Mouse (Mus musculus) right cerebral cortex, adult 2 months (tissue): ENCODE data around the gene Trim12a.
"Not testable (repeated sequence)": the region's sequence is repeated elsewhere in the genome, so short reads cannot be mapped to it uniquely, and the experiment has no call there.

Experiments used
- DNase-seq, 2 experiments: peaks; one replicate each; pipeline ENCODE4 v3.0.0; 2021 to 2022; ENCODE audit warnings: low spot score in 2 of 2

The Trim12a gene

DNA sequence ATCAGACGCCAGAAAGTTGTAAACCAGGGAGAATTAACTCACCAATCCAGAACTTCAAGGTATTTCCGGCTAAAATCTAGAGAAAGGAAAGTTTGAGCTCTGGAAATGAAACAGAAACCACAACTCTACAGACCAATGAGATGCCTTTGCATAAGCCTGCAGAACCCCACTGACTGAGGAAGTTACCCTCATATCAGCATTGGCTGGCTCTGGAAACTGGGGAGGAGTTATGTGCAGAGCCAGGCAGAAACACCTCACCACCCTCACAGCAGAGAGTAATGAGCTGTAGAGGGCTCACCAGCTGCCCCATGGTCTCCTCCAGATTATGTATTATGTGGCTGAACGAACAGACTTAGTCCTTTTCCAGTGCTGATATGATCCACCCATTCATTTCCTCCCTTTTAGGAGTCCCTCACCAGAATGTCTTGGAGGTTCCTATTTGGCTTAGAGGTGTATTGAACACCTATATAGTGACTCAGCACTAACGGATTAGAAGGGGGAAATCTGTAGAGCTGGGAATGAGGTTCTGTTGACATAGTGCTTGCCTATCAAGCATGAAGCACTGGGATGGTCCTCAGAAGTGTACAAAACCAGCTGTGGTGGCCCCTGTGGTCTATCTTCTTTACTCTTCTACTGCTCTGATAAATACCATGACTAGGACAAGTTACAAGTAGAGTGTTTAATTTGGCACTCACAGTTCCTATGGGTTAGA is at the start of gene Trim12a:
Trim12a (minus strand) TSS at position 98 of the 712 bp plus-strand sequence.
- DNase-seq = not testable (repeated sequence)

DNA sequence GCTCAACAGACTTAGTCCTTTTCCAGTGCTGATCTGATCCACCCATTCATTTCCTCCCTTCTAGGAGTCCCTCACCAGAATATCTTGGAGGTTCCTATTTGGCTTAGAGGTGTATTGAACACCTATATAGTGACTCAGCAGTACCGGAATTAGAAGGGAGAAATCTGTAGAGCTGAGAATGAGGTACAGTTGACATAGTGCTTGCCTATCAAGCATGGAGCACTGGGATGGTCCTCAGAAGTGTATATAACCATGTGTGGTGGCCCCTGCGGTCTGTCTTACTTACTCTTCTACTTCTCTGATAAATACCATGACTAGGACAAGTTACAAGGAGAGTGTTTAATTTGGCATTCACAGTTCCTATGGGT is 38.3 kb upstream of the Trim12a start:
- no peak for DNase-seq

DNA sequence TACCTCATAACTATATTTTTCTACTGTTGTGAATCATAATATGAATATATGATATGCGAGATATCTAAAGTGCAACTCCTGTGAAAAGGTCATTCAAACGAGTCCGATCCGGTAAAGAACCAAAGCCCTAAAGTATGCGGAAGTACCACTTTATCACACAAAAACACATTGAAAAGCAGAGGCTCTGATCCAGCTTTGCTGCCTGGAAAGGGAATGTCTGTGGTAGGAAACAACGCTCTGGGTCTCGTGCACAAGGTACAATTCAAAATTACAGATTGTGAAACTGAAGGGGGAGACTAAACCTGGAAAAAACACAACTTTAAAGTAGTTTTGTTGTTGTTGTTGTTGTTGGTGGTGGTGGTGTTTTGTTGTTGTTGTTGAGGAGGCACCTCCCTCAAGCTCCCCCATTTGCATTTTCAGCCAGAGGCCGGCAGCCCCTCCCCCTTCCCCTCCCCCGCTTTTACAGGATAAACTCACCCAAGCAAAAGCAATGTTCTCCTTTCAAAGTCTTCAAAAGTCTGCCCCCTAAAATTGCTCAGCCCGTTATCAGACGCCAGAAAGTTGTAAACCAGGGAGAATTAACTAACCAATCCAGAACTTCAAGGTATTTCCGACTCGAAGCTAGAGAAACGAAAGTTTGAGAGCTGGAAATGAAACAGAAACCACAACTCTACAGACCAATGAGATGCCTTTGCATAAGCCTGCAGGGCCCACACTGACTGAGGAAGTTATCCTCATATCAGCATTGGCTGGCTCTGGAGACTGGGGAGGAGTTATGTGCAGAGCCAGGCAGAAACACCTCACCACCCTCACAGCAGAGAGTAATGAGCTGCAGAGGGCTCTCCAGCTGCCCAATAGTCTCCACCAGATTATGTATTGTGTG is 37.7 kb upstream of the Trim12a start, which contains the start of gene Trim12c:
Trim12c (minus strand) TSS at position 646 of the 883 bp plus-strand sequence.
- peak in 1 of 2 experiments; percentile 5 for DNase-seq

DNA sequence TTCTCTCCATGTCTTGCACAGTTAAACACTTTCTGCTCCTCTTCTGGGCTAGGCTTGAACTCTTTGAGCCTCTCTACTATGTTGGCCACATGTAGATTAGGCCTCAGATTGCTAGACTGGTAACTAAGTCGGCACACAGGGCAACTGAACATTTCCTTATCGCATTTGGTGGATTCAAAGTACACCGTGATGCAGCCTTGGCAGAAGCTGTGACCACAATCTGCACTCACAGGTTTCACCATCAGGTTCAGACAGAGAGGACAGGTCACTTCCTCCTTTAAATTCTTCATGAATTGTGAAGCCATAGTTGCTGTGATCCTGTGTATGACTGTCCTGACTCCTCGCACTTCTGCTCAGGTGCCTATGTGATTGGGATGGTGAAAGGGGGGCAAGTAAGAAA is 32.8 kb upstream of the Trim12a start:
- DNase-seq = not testable (repeated sequence)

DNA sequence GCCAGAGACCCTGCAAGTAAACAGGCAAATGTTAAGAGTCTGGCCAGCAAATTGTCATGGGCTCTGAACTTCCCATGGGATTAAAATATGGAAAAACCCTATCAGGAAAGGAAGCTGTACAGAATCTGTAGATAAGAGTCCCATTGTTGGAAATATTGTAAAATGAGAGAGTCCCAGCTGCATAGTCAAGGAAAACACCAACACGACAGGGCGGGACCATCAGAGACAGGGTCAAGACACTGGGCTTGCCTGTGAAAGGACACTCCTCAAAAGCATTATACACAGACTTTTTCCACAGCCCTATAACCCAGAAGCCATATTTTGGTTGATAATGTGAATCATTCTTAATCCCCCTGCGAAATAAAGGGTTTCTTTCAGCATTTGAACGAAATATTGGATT is 25.5 kb upstream of the Trim12a start:
- not testable (repeated sequence) for DNase-seq

DNA sequence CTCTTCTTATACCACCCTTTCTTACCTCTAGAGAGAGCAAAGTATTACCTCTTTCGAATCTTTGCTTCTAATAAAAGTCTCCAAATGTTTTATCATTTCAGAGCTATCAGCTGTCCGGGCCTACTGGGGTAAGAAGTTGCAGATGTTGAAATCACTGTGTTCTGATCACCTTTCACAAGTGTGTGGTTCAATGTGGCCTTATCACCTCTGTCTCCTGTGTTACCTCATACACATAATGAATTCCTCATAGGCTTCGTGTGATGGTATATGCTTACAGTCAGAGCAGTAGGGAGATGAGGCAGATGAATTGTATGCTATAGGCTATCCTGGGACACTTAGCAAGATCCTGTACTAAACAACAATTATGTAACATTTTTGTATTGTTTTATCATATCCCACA is 20.3 kb upstream of the Trim12a start:
- DNase-seq = not testable (repeated sequence)

DNA sequence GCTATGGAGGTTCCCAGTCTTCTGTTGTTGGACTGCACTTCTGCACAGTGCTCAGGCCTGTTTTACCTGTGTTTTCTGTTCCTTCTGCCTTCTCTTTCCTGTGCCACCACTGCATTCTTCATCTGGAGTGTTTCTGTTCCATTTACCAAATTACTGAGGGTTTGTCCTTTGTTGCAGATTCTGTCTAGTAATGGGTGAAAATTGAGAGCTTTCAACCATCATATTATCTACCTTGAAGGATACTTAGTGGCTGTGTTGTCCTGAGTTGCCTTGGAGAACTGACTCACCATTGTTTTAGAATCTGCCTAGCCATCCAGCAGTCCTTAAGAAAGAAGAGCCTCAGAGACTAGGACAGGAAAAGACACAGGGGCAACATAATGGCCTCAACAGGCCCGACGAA is 13.9 kb upstream of the Trim12a start, which contains the start of gene Trim34b:
Trim34b (plus strand) TSS at position 301 of the 400 bp plus-strand sequence.
- not testable (repeated sequence) for DNase-seq

DNA sequence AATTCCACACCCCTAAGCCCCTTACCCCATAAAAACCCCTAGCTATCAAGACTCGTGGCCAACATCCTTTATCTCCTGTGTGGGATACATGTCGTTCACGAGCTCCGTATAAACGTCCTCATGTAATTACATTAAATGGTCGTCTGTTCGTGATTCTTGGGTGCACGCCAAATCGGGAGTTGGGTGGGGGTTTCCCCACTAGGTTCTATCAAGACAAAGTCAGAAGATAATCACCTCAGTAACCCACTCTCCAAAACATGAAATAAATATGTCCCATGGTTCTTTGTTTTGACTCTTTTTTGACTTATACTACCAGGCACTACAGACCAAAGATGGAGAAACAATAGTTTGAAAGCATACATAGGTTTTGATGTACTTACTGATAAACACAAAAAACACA is 6.8 kb upstream of the Trim12a start:
- no peak for DNase-seq

DNA sequence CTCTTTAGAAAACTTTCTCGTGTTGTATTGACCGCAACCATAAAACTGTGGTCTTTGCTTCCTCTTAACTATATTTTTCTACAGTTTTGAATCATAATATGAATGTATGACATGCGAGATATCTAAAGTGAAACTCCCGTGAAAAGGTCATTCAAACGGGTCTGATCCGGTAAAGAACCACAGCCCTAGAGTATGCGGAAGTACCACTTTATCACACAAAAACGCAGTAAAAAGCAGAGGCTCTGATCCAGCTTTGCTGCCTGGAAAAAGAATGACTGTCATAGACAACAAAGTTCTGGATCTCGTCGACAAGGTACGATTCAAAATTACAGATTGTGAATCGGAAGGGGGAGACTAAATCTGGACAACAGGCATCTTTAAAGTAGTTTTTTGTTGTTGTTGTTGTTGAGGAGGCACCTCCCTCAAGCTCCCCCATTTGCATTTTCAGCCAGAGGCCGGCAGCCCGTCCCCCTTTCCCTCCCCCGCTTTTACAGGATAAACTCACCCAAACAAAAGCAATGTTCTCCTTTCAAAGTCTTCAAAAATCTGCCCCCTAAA is 391 bp downstream of the Trim12a start:
- DNase-seq = peak in 1 of 2 experiments; percentile 0

DNA sequence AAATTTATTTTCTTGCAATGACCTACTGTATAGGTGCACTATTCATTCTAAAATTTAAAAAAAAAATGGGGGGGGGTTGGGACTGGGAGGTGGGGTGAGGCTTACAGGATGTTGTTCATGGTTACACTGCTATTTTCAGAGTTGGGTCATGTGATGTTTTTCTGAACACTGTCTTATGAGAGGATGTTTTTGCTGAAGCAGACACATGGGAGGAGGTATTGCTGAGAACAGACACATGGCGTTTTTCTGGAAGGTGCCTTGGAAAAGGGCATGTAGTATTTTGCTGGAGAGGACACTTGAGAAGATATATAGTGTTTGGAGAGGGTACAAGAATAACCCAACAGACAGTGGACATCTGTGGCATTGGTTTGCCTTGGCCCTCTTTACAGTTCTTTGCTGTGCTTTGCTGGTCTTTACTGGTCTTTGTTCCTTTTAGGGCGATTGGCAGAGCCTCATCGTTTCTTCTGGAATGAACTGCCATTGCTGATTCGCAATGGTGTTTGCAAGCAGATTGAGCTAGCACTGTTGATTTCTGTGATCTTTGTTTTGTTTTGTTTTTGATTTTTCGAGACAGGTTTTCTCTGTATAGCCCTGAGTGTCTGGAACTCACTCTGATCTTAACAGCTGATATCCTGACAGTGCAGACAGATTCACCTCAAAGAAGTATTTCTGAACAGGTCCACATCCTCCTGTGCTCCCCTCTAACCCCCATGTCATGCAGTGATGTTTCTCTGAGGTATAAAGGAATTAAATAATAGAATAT is 23.4 kb downstream of the Trim12a start:
- DNase-seq = no peak

DNA sequence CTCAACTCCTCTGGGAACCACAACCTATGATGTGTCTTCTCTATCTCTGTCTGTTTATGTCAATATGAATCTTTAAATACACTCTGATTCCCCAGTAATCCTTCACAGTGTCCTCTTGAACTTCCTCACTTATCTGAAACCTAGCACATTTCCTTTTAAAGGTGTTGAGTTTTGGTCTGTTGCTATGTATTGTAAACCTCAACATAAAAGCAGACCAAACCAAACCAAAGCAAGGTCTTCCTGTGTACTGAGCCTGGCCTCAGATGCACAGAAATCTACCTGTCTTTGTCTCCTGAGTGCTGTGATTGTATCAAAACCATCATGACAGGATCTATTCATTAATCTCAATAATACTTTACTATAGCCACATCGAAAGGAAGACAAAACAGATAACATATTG is 24.6 kb downstream of the Trim12a start:
- DNase-seq = no peak

DNA sequence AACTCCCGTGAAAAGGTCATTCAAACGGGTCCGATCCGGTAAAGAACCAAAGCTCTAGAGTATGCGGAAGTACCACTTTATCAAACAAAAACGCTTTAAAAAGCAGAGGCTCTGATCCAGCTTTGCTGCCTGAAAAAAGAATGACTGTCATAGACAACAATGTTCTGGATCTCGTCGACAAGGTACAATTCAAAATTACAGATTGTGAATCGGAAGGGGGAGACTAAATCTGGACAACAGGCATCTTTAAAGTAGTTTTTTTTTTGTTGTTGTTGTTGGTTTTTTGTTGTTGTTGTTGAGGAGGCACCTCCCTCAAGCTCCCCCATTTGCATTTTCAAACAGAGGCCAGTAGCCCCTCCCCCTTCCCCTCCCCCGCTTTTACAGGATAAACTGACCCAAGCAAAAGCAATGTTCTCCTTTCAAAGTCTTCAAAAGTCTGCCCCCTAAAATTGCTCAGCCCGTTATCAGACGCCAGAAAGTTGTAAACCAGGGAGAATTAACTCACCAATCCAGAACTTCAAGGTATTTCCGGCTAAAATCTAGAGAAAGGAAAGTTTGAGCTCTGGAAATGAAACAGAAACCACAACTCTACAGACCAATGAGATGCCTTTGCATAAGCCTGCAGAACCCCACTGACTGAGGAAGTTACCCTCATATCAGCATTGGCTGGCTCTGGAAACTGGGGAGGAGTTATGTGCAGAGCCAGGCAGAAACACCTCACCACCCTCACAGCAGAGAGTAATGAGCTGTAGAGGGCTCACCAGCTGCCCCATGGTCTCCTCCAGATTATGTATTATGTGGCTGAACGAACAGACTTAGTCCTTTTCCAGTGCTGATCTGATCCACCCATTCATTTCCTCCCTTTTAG is 27.5 kb downstream of the Trim12a start, which contains the start of gene Trim5:
Trim5 (minus strand) TSS at position 519 of the 868 bp plus-strand sequence.
- DNase-seq = not testable (repeated sequence)

DNA sequence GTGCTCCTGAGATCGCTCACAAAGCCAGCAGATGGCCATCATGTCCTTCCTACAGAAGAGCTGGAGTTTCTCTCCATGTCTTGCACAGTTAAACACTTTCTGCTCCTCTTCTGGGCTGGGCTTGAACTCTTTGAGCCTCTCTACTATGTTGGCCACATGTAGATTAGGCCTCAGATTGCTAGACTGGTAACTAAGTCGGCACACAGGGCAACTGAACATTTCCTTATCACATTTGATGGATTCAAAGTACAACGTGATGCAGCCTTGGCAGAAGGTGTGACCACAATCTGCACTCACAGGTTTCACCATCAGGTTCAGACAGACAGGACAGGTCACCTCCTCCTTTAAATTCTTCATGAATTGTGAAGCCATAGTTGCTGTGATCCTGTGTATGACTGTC is 35.9 kb downstream of the Trim12a start:
- DNase-seq = not testable (repeated sequence)

DNA sequence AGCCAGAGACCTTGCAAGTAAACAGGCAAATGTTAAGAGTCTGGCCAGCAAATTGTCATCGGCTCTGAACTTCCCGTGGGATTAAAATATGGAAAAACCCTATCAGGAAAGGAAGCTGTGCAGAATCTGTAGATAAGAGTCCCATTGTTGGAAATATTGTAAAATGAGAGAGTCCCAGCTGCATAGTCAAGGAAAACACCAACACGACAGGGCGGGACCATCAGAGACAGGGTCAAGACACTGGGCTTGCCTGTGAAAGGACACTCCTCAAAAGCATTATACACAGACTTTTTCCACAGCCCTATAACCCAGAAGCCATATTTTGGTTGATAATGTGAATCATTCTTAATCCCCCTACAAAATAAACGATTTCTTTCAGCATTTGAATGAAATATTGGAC is 49.9 kb downstream of the Trim12a start:
- DNase-seq = not testable (repeated sequence)

DNA sequence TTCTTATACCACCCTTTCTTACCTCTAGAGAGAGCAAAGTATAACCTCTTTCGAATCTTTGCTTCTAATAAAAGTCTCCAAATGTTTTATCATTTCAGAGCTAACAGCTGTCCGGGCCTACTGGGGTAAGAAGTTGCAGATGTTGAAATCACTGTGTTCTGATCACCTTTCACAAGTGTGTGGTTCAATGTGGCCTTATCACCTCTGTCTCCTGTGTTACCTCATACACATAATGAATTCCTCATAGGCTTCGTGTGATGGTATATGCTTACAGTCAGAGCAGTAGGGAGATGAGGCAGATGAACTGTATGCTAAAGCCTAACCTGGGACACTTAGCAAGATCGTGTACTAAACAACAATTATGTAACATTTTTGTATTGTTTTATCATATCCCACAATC is 54.9 kb downstream of the Trim12a start:
- DNase-seq = not testable (repeated sequence)
